Mouse (Mus musculus) hindbrain, embryonic 12.5 days (tissue): Measurements from ENCODE around the gene Gm10964. TPM values are rescaled to one million over a fixed set of nuclear protein-coding genes. Genes with fewer than 3 reads are reported as not detected.

Experiments
- ATAC-seq: fragments of 200-750 bp; cut with Nextera tagmentation; 2 replicates; pipeline ENCODE4 v1.8.0; 2017; ENCODE audit warnings: moderate TSS enrichment; ENCODE audit not compliant: low FRiP score
- H3K27ac ChIP-seq: fragments of 300-500 bp; sonication (generic); 2 replicates; pipeline ENCODE4 v1.5.1; 2016; ENCODE audit warnings: mild to moderate bottlenecking
- H3K27me3 ChIP-seq: fragments of 300-500 bp; sonication (generic); 2 replicates; pipeline ENCODE4 v1.6.1; 2016; ENCODE audit warnings: mild to moderate bottlenecking
- H3K36me3 ChIP-seq: fragments of 300-500 bp; sonication (generic); 2 replicates; pipeline ENCODE4 v1.6.1; 2016; ENCODE audit warnings: mild to moderate bottlenecking
- H3K4me1 ChIP-seq: fragments of 300-500 bp; sonication (generic); 2 replicates; pipeline ENCODE4 v1.6.1; 2016
- H3K4me2 ChIP-seq: fragments of 300-500 bp; sonication (generic); replicated peaks from 2 replicates; pipeline ENCODE4 v1.6.1; 2016; ENCODE audit warnings: mild to moderate bottlenecking
- H3K4me3 ChIP-seq: fragments of 300-500 bp; sonication (generic); 2 replicates; pipeline ENCODE4 v1.5.1; 2016; ENCODE audit warnings: mild to moderate bottlenecking
- H3K9ac ChIP-seq: fragments of 300-500 bp; sonication (generic); 2 replicates; pipeline ENCODE4 v1.6.1; 2016; ENCODE audit warnings: mild to moderate bottlenecking, moderate library complexity
- H3K9me3 ChIP-seq: fragments of 300-500 bp; sonication (generic); replicated peaks from 2 replicates; pipeline ENCODE4 v1.6.1; 2016; ENCODE audit warnings: mild to moderate bottlenecking
- WGBS: fragments of 180-500 bp; shearing (Covaris S2); methylation state at CpG from one replicate; pipeline ENCODE4 v1.1.7; 2016; 5-methylcytosine and 5-hydroxymethylcytosine counted together
- polyA plus RNA-seq: library from polyadenylated mRNA; unstranded; fragments of >200 nt; fragmentation: Nextera tagmentation; extraction: Ambion mirVana; gene quantifications from 2 replicates; pipeline ENCODE4 v1.2.1, GENCODE M21; 2016

Gene Gm10964
- polyA plus RNA-seq, 1 experiment from 2014 or later: not detected

DNA sequence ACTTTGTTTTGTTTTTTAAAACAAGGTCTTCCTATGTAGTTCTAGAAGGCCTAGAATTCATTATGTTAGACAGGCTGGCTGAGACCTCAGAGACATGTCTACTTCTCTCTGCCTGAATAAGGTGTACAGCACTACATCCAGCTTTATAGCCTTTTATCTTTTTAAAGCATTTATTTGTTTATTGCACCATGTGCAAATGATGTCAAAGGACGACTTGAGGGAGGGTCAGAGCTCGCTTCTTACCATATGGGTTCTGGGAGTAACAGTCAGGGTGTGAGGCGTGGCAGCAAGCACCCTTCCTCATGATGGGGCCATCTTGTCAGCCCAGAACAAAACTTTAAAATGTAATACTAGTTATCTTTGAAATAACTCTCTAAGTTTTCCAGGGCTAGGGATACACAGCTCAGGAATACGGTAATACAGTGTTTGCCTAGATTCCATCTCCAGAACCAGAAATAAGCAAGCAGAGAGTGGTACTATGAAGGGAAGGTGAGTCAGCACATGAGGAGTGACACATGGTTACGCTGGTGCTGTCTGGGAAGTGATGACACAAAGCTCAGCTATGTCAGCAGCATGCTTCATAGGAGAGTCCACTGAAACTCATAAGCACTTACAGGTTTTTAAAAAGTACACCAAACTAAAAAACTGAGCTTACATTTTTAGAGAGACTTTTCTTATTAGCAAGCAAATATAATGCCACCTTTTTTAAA lies 20.2 kb downstream of the Gm10964 start:
- Histone ChIP-seq H3K36me3 (peaks cover 68% of the 10 kb centered on the region), H3K27me3 (no peaks in the 10 kb centered on the region), H3K9ac (no peak overlapping the region), H3K4me1 (no peaks in the 10 kb centered on the region), H3K9me3 (no peaks in the 10 kb centered on the region), H3K27ac (no peak overlapping the region), H3K4me3 (no peak overlapping the region), H3K4me2 (no peak overlapping the region)
- ATAC-seq: no peak
- WGBS: 91% methylated on average over 5 of the region's 5 CpGs

DNA sequence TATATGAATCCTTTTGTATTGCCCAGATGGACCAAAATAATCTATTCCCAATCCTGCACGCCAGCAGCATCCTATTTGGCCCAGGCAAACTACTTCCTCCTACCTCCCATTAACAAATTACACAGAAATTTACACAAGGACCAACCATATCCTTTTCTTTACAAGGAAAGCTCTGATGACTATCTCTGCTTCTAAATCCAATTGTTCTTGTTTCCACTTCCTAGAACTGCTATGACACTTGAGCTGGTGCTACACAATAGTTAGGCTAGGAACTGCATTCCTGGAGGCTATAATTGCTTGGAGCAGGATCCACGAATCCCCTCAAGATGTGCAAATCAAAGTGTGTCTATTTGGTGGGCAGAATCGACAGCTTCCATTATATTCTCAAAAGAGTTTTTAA lies 27.6 kb downstream of the Gm10964 start:
- 76% methylated on average over 3 of the region's 3 CpGs for whole genome bisulfite sequencing
- no peaks in the 10 kb centered on the region for H3K4me1 ChIP-seq
- H3K27me3 ChIP-seq: no peaks in the 10 kb centered on the region
- ATAC-seq: no peak
- H3K4me2 ChIP-seq: no peak overlapping the region
- no peak overlapping the region for H3K9ac ChIP-seq
- peaks cover 37% of the 10 kb centered on the region for H3K36me3 ChIP-seq
- no peak overlapping the region for H3K27ac ChIP-seq
- no peaks in the 10 kb centered on the region for H3K9me3 ChIP-seq
- H3K4me3 ChIP-seq: no peak overlapping the region

DNA sequence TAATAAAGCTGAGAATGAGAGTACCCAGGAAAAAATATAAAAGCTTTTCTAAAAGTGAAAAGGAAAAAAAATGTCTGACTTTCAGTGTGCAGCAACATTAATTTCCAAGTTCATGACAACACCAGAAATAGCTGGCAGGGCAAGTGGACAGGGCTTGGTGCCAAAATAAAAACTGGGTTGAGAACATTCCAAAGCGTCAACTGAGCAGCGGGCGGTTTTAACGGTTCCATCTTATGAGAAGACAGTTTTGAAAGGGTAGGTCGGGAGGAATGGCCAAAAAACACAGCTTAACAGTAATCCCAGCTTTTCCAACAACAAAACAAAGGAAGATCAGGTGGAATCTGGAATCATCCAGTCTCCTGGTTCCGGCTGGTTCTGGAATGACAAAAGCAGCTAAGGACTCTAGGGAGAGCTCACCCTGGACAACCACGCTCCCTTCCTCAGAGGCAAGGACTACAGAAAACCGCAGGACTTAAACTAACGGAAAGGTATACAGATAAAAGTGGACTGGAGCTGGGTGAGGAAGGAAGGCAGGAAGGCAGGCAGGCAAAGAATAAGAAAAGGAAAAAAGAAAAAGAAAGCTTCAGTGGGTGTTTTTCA lies 32.5 kb downstream of the Gm10964 start:
- ATAC-seq: no peak
- 85% methylated on average over 9 of the region's 9 CpGs for WGBS
- Histone ChIP-seq H3K27me3 (no peaks in the 10 kb centered on the region), H3K36me3 (peaks cover 13% of the 10 kb centered on the region), H3K4me2 (no peak overlapping the region), H3K4me1 (no peaks in the 10 kb centered on the region), H3K9ac (no peak overlapping the region), H3K27ac (no peak overlapping the region), H3K4me3 (no peak overlapping the region), H3K9me3 (no peaks in the 10 kb centered on the region)

- 93% methylated on average over 4 of the region's 4 CpGs for WGBS
- H3K36me3 ChIP-seq: peaks cover 25% of the 10 kb centered on the region
- no peak overlapping the region for H3K27ac ChIP-seq
- H3K9ac ChIP-seq: no peak overlapping the region
- H3K4me1 ChIP-seq: no peaks in the 10 kb centered on the region
- no peaks in the 10 kb centered on the region for H3K9me3 ChIP-seq
- H3K4me3 ChIP-seq: no peak overlapping the region
- H3K27me3 ChIP-seq: no peaks in the 10 kb centered on the region
- ATAC-seq: no peak
- H3K4me2 ChIP-seq: no peak overlapping the region
These were observed 33.7 kb downstream of the Gm10964 start for GRCm38 (mm10) chr3:103772846-103773245.

DNA sequence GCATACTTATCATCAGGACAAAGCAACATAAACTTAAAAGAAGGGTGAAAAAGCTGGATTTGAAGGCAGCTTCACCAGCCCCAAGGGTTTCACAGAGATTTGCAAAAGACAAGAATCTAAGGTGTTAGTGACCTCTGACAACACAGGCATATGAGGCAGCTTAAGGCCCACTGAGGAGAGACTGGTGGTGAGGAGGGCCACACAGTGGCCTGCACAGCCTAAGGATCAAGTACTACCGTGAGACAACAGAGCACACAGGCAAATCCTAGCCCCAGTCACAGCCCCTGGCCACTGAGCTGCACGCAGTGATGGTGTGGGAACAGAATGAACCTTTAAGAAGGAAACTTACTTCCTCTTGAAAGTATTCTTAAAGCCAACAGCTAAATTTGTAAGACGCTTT lies 34.3 kb downstream of the Gm10964 start:
- 92% methylated on average over 3 of the region's 3 CpGs for WGBS
- Histone ChIP-seq H3K4me1 (no peaks in the 10 kb centered on the region), H3K4me2 (no peak overlapping the region), H3K27me3 (no peaks in the 10 kb centered on the region), H3K9ac (no peak overlapping the region), H3K27ac (no peak overlapping the region), H3K4me3 (no peak overlapping the region), H3K9me3 (no peaks in the 10 kb centered on the region), H3K36me3 (peaks cover 23% of the 10 kb centered on the region)
- no peak for ATAC-seq

DNA sequence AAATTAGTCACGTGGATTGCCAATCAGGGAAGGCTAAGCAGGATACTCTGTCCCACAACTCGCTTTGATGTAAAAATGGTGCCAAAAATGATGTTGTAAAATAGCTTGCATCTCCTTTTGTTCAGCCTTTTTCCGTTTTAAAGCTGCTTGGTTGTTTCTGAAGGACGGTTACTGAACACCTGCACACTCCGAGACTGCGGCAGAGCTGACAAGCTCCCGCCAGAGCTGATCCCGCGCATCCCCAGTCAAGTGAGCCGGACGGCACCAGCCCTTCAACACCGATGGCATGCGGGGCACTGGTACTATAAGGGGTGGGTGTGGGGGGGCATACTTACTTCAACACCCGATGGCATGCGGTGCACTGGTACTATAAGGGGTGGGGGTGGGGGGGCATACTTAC lies 34.8 kb downstream of the Gm10964 start:
- Histone ChIP-seq H3K4me2 (no peak overlapping the region), H3K27me3 (no peaks in the 10 kb centered on the region), H3K9ac (no peak overlapping the region), H3K36me3 (peaks cover 19% of the 10 kb centered on the region), H3K4me3 (no peak overlapping the region), H3K27ac (no peak overlapping the region), H3K4me1 (no peaks in the 10 kb centered on the region), H3K9me3 (no peaks in the 10 kb centered on the region)
- WGBS: 87% methylated on average over 15 of the region's 15 CpGs
- no peak for ATAC-seq

DNA sequence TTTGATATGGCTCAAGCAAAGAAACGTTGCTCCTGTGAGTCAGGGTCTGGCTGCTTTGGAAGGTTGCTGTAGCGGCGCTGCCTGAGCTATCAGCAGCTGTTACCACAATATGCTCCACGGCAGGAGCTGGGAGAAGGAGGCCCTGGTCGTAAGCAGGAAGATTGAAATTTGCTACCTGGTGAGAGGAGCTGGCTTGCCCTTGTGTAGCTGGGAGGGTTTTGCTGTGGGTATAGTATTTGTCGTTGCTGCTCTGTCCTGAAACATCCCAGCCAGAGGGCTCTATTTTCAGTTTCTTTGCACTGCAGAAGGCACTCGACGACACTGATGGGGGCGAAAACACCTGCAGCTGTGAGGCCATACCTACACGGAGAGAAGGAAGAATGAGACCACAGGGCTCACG lies 38.8 kb downstream of the Gm10964 start:
- no peak overlapping the region for H3K27ac ChIP-seq
- no peak overlapping the region for H3K4me3 ChIP-seq
- no peak overlapping the region for H3K4me2 ChIP-seq
- no peaks in the 10 kb centered on the region for H3K27me3 ChIP-seq
- peaks cover 14% of the 10 kb centered on the region for H3K36me3 ChIP-seq
- no peak overlapping the region for H3K9ac ChIP-seq
- no peaks in the 10 kb centered on the region for H3K9me3 ChIP-seq
- H3K4me1 ChIP-seq: no peaks in the 10 kb centered on the region
- ATAC-seq: no peak
- 93% methylated on average over 11 of the region's 11 CpGs for WGBS

- no peaks in the 10 kb centered on the region for H3K9me3 ChIP-seq
- H3K27me3 ChIP-seq: no peaks in the 10 kb centered on the region
- no peaks in the 10 kb centered on the region for H3K4me1 ChIP-seq
- no peak overlapping the region for H3K4me2 ChIP-seq
- ATAC-seq: no peak
- H3K9ac ChIP-seq: no peak overlapping the region
- H3K27ac ChIP-seq: no peak overlapping the region
- H3K4me3 ChIP-seq: no peak overlapping the region
- H3K36me3 ChIP-seq: peaks cover 14% of the 10 kb centered on the region
- WGBS: 87% methylated on average over 6 of the region's 6 CpGs
These were observed 39.5 kb downstream of the Gm10964 start for GRCm38 (mm10) chr3:103778660-103779059.

GRCm38 (mm10) chr3:103779183-103779582 lies 40.0 kb downstream of the Gm10964 start:
- H3K4me1 ChIP-seq: no peaks in the 10 kb centered on the region
- no peak overlapping the region for H3K4me3 ChIP-seq
- ATAC-seq: no peak
- no peaks in the 10 kb centered on the region for H3K27me3 ChIP-seq
- no peak overlapping the region for H3K4me2 ChIP-seq
- 91% methylated on average over 7 of the region's 7 CpGs for WGBS
- peaks cover 14% of the 10 kb centered on the region for H3K36me3 ChIP-seq
- H3K27ac ChIP-seq: no peak overlapping the region
- no peak overlapping the region for H3K9ac ChIP-seq
- no peaks in the 10 kb centered on the region for H3K9me3 ChIP-seq

DNA sequence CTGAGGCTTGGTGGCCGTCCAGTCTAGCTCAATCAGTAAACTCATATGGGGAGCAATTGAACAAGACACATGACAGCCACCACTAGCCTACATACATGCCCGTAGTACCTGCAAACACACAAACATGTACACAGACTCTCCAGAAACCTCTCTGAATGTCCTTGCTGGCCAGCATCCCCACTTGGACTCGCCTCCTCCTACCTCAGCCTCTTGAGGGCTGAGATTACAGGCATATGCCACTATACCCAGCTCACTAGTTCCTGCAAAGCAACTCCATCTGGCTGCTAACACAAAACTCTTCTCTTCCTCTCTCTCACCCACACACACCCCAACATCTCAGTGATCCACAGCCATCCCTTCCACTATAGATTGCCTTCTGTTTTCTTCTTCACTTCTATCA lies 41.1 kb downstream of the Gm10964 start:
- H3K36me3 ChIP-seq: peaks cover 14% of the 10 kb centered on the region
- H3K27me3 ChIP-seq: no peaks in the 10 kb centered on the region
- H3K9ac ChIP-seq: no peak overlapping the region
- H3K4me3 ChIP-seq: no peak overlapping the region
- no peak for ATAC-seq
- H3K4me2 ChIP-seq: no peak overlapping the region
- H3K9me3 ChIP-seq: no peaks in the 10 kb centered on the region
- no peaks in the 10 kb centered on the region for H3K4me1 ChIP-seq
- 87% methylated on average over 3 of the region's 3 CpGs for WGBS
- H3K27ac ChIP-seq: no peak overlapping the region

- Histone ChIP-seq H3K4me3 (no peak overlapping the region), H3K4me2 (no peak overlapping the region), H3K27ac (no peak overlapping the region), H3K9ac (no peak overlapping the region), H3K9me3 (no peaks in the 10 kb centered on the region), H3K4me1 (no peaks in the 10 kb centered on the region), H3K36me3 (peaks cover 14% of the 10 kb centered on the region), H3K27me3 (no peaks in the 10 kb centered on the region)
- no peak for ATAC-seq
- 88% methylated on average over 5 of the region's 5 CpGs for WGBS
These were observed 41.6 kb downstream of the Gm10964 start for GRCm38 (mm10) chr3:103780777-103781176.

DNA sequence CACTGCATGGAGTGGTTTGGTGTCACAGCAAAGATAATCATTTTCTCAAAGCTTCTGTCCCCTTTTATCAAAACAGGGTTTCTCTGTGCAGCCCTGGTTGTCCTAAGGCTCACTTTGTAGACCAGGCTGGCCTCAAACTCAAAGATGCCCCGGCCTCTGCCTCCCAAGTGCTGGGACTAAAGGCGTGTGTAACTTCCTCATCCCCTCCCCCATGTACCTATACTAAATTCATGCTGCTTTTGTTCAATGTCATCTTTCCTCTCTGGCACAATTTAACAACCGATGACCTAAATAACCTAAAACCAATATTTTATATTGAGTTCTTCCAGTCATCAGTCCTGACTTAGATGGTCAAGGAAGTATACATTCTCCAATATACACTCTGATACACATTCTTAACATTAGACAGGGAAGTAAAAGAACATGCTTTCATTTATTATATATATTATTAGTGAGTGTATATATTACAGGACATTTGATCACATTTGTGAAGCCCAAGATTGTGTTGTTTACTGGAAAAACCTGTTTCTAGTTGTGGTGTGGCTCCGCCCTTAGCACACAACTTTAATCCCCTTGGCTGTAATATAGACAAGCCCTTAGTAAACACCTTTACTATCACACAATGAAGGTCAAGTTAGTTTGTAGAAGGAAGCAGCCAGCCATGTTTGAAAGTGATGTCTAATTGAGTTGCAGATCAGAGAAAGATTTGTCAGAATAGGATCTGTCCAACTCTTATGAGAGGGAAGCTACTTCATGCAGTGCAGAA lies 43.9 kb downstream of the Gm10964 start:
- Histone ChIP-seq H3K27me3 (no peaks in the 10 kb centered on the region), H3K4me2 (no peak overlapping the region), H3K36me3 (peaks cover under 1% of the 10 kb centered on the region; the same call in 1 of the 2 replicates), H3K9ac (no peak overlapping the region), H3K4me3 (no peak overlapping the region), H3K4me1 (no peaks in the 10 kb centered on the region), H3K27ac (no peak overlapping the region), H3K9me3 (no peaks in the 10 kb centered on the region)
- WGBS: 90% methylated on average over 4 of the region's 4 CpGs
- no peak for ATAC-seq
